8 mouse cellular contexts compared by ENCODE assay signal in the genomic region with DNA sequence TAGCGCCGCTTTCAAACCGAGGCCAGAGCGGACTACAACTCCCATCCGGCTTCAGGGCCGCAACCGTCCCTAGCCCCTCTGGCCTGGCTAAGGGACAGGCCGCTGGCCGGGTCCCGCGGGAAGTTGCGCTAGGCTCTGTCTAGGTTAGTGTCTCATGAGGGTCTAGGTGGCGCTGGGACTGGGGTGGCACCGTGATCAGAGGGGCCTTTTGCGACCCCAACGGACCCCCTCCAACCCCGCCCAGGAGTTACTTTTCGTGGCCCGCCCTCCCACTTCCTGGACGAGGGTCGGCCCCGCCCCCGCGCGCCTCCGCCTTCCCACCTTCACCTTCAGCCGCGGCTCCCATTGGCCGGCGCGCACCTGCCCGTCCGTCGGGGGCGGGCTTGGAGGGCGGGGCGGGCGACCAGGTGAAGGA. TPM values are rescaled to one million over a fixed set of nuclear protein-coding genes. Genes with fewer than 3 reads are reported as not detected.
A peak's percentile ranks its signal among the peaks of the same experiment; 100 is the strongest.
DNase-seq lines count a peak whose midpoint lies in the region; ATAC-seq and TF ChIP-seq lines count a peak whose summit lies in the region.

Gene Cdc42bpg, plus strand, starts transcription at position 320 of the 415 bp plus-strand sequence.

- no peak for TF ChIP-seq POLR2A in kidney, adult 2 months (IDR thresholded peaks at IDR 0.05; ENCODE audit: low read depth, low read length)
- no peak for TF ChIP-seq POLR2A in olfactory bulb, adult 2 months (IDR thresholded peaks at IDR 0.05; ENCODE audit: insufficient read depth, low read depth, low read length)

- peak; percentile 85 for ATAC-seq in lung, embryonic 16.5 days (ENCODE audit: low read depth)

- peaks cover 15% of the 10 kb centered on the region for H3K36me3 ChIP-seq in embryonic facial prominence, embryonic 10.5 days (replicated peaks)
- H3K36me3 ChIP-seq in kidney, adult 2 months (ENCODE audit: control insufficient read depth, insufficient read depth, low read length): no peaks in the 10 kb centered on the region
- peaks cover 1% of the 10 kb centered on the region for H3K36me3 ChIP-seq in lung, embryonic 16.5 days (ENCODE audit: control insufficient read depth, insufficient read depth, low read length)

- peak; percentile 87 to 88 for DNase-seq in B cell, adult 2 months
- DNase-seq in adrenal gland, postnatal 10 days: peak; percentile 90
- peak; percentile 91 for DNase-seq in embryonic facial prominence, embryonic 10.5 days (ENCODE audit: low spot score)
- peak; percentile 83 for DNase-seq in heart, adult 8-10 months (ENCODE audit: low spot score)
- peak; percentile 97 for DNase-seq in kidney, adult 2 months
- DNase-seq in thymus, postnatal 10 days (ENCODE audit: low spot score in 2 of 2): peak; percentile 83 to 88

- H3K27me3 ChIP-seq in embryonic facial prominence, embryonic 10.5 days (replicated peaks; ENCODE audit: low read depth, poor library complexity, severe bottlenecking): no peaks in the 10 kb centered on the region
- no peaks in the 10 kb centered on the region for H3K27me3 ChIP-seq in kidney, adult 2 months (replicated peaks; ENCODE audit: control insufficient read depth, insufficient read depth, low read length)
- no peaks in the 10 kb centered on the region for H3K27me3 ChIP-seq in lung, embryonic 16.5 days (ENCODE audit: control insufficient read depth, insufficient read depth, low read depth, low read length)

- peak within 1 kb of the TSS; percentile 70 for H3K4me2 ChIP-seq in lung, embryonic 16.5 days (ENCODE audit: low read depth, low read length)

- H3K27ac ChIP-seq in embryonic facial prominence, embryonic 10.5 days (replicated peaks): peak within 1 kb of the TSS; percentile 88
- peak within 1 kb of the TSS; percentile 99 for H3K27ac ChIP-seq in kidney, adult 2 months (ENCODE audit: insufficient read depth, low read depth, low read length)
- H3K27ac ChIP-seq in lung, embryonic 16.5 days (ENCODE audit: low read length): peak within 1 kb of the TSS; percentile 78
- no peak within 1 kb of the TSS for H3K27ac ChIP-seq in olfactory bulb, adult 2 months (ENCODE audit: insufficient read depth, low read depth, low read length)

- H3K4me3 ChIP-seq in embryonic facial prominence, embryonic 10.5 days: peak within 1 kb of the TSS; percentile 85
- H3K4me3 ChIP-seq in kidney, adult 2 months (ENCODE audit: insufficient read depth, low read depth, low read length): peak within 1 kb of the TSS; percentile 96
- peak within 1 kb of the TSS; percentile 73 for H3K4me3 ChIP-seq in lung, embryonic 16.5 days (ENCODE audit: low read length)
- peak within 1 kb of the TSS; percentile 49 for H3K4me3 ChIP-seq in olfactory bulb, adult 2 months (ENCODE audit: insufficient read depth, low read depth, low read length)

- under 1% methylated on average over 38 of the region's 38 CpGs for WGBS in embryonic facial prominence, embryonic 10.5 days
- 4% methylated on average over 35 of the region's 38 CpGs for WGBS in kidney, adult 2 months
- WGBS in lung, embryonic 16.5 days: under 1% methylated on average over 38 of the region's 38 CpGs
- WGBS in olfactory bulb, adult 2 months: 8% methylated on average over 38 of the region's 38 CpGs

- H3K4me1 ChIP-seq in embryonic facial prominence, embryonic 10.5 days: peaks cover 36% of the 10 kb centered on the region
- peaks cover 18% of the 10 kb centered on the region for H3K4me1 ChIP-seq in kidney, adult 2 months (ENCODE audit: control insufficient read depth, insufficient read depth, low read length)
- peaks cover 16% of the 10 kb centered on the region for H3K4me1 ChIP-seq in lung, embryonic 16.5 days (replicated peaks; ENCODE audit: control insufficient read depth, insufficient read depth, low read length)
- peaks cover 11% of the 10 kb centered on the region for H3K4me1 ChIP-seq in olfactory bulb, adult 2 months (ENCODE audit: control insufficient read depth, insufficient read depth, low read length)

- H3K9me3 ChIP-seq in embryonic facial prominence, embryonic 10.5 days: no peaks in the 10 kb centered on the region
- no peaks in the 10 kb centered on the region for H3K9me3 ChIP-seq in lung, embryonic 16.5 days (ENCODE audit: control insufficient read depth, low read length)

- H3K9ac ChIP-seq in lung, embryonic 16.5 days (ENCODE audit: low read length): peak within 1 kb of the TSS; percentile 83

- no peak for TF ChIP-seq CTCF in kidney, adult 2 months (conservative IDR thresholded peaks at IDR 0.05; ENCODE audit: insufficient read depth, insufficient read length, low read depth, low read length)
- no peak for TF ChIP-seq CTCF in olfactory bulb, adult 2 months (IDR thresholded peaks at IDR 0.05; ENCODE audit: insufficient read depth, low read depth, low read length)

RNA-seq across cellular contexts. Expression of gene Cdc42bpg, which starts in this region (rescaled TPM):
- 10 to 100 TPM; 10.3 to 11.6 TPM for total RNA-seq in adrenal gland, postnatal 10 days (2021)
- 0.12 and 0.39 TPM in 2 replicates for polyA plus RNA-seq in embryonic facial prominence, embryonic 10.5 days (2016; fragmentation: Nextera tagmentation; extraction: Ambion mirVana)
- total RNA-seq in heart, adult 8-10 months (2022): 10 to 100 TPM; 14.7 to 17.1 (median 15.4) TPM
- 26.6 and 31.1 TPM in 2 replicates for polyA plus RNA-seq in kidney, adult 2 months (2012; rRNA removed)
- polyA plus RNA-seq in lung, embryonic 16.5 days (2015; fragmentation: Nextera tagmentation; extraction: Ambion mirVana): 1.1 and 1.7 TPM in 2 replicates
- polyA plus RNA-seq in olfactory bulb, adult 2 months (2012; ENCODE audit: insufficient read depth, insufficient read length, low replicate concordance, missing spikeins): not detected in 2 replicates

Comparison
In these comparisons a context has a peak if more than half of its experiments do, and no peak if none do; other contexts are left out.
1. Peak in DNase-seq, H3K4me3 ChIP-seq and H3K27ac ChIP-seq in embryonic facial prominence, embryonic 10.5 days; RNA of the gene not detected or under 1 TPM.